Mouse (Mus musculus) small intestine, adult 2 months (tissue): Measurements from ENCODE around the gene Mdfic. TPM values are rescaled to one million over a fixed set of nuclear protein-coding genes. Genes with fewer than 3 reads are reported as not detected.

Source experiments
- H3K27ac ChIP-seq: fragments of 200-500 bp; 2 replicates; pipeline ENCODE4 v1.5.1; 2012; ENCODE audit warnings: low read depth, low read length, control low read depth, inconsistent platforms; ENCODE audit not compliant: insufficient read depth
- H3K27me3 ChIP-seq: fragments of 200-500 bp; 2 replicates; pipeline ENCODE4 v1.6.1; 2012; ENCODE audit warnings: mild to moderate bottlenecking, moderate library complexity, low read length, inconsistent platforms; ENCODE audit not compliant: control insufficient read depth, insufficient read depth
- H3K36me3 ChIP-seq: fragments of 200-500 bp; 2 replicates; pipeline ENCODE4 v1.6.1; 2012; ENCODE audit warnings: mild to moderate bottlenecking, low read length, control low read depth, inconsistent platforms; ENCODE audit not compliant: control insufficient read depth, insufficient read depth
- H3K4me1 ChIP-seq: fragments of 200-500 bp; 2 replicates; pipeline ENCODE4 v1.6.1; 2012; ENCODE audit warnings: low read length, inconsistent platforms, mixed read lengths; ENCODE audit not compliant: control insufficient read depth, insufficient read depth, insufficient read length
- H3K4me3 ChIP-seq: fragments of 200-500 bp; 2 replicates; pipeline ENCODE4 v1.5.1; 2012; ENCODE audit warnings: low read depth, mild to moderate bottlenecking, control low read depth, inconsistent platforms, low read length, moderate library complexity
- CTCF ChIP-seq: fragments of 200-500 bp; IDR thresholded peaks from 2 replicates; pipeline ENCODE4 v1.5.1; 2012; ENCODE audit warnings: low read depth, mild to moderate bottlenecking, control low read depth, inconsistent platforms, low read length, moderate library complexity, mixed read lengths; ENCODE audit not compliant: insufficient replicate concordance, insufficient read length; ENCODE audit errors: extremely low read depth
- POLR2A ChIP-seq: fragments of 200-500 bp; IDR thresholded peaks from 2 replicates; pipeline ENCODE4 v1.6.1; 2012; ENCODE audit warnings: low read depth, mild to moderate bottlenecking, control low read depth, inconsistent platforms, low read length, moderate library complexity
- WGBS: fragments of 180-500 bp; shearing (Covaris S2); methylation state at CpG from one replicate; pipeline ENCODE4 v1.1.7; 2018; 5-methylcytosine and 5-hydroxymethylcytosine counted together
- polyA plus RNA-seq: library from polyadenylated mRNA; depleted of rRNA; stranded (reverse); fragments of >200 nt; gene quantifications from 2 replicates; pipeline ENCODE4 v1.2.3, GENCODE M21; 2012

Mdfic gene
- polyA plus RNA-seq, 1 experiment, result 2.9 TPM

DNA sequence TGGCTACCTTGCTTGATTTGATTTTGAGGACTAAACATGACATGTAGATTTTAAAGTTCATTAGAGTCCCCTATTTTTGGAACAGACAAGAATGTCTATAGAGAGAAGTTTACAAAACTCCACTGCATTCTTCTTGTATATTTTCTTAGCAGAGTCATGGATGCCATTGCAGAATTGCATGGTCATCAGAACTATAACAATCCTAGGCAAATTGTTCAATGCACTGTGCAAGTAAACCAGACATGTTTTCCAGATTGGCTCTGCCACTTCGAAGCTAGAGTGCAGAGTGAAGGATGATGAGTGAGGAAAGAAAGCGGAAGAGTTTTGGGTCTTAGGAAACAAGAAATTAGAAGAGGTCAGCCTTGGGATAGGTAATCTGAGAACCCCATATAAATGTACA lies 120.0 kb downstream of the Mdfic start:
- Histone ChIP-seq H3K27ac (no peak overlapping the region), H3K27me3 (no peaks in the 10 kb centered on the region), H3K4me1 (no peaks in the 10 kb centered on the region), H3K36me3 (no peaks in the 10 kb centered on the region), H3K4me3 (no peak overlapping the region)
- TF ChIP-seq POLR2A (no peak), CTCF (no peak)
- 77% methylated on average over 2 of the region's 2 CpGs for WGBS

DNA sequence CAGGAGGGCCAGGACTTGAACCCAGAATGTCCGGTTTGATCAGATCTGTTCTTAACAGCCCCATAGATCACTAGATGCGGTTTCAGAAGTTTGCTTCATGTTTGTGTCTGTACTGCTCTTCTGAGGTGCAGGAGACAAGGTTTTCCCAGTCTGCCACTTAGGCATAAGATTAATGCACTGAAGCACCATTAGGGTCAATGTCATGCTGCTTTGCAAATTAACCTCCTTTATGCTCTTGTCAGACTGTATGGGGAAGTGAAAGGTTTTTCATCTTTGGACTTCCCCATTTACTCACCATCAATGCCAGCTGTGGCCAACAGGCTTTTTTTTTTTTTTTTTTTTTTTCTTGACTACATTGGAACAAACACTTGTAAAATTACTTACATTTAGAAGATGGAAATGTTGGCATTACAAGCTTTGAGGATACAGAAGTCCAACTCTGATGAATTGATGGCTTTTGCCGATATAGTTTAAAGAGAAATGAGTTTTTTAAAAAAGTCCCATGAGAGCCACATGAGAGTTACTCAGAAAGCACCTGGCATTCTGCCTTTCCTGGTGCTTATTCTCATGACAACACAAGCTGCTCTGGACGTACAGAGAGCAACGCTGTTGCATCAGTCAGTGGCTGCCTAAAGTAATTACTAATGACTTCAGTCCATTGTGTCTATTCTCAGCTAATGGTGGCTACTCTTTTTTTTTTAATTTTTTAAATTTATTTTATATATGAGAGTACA lies 121.2 kb downstream of the Mdfic start:
- 79% methylated on average over 5 of the region's 5 CpGs for WGBS
- Histone ChIP-seq H3K27ac (no peak overlapping the region), H3K27me3 (no peaks in the 10 kb centered on the region), H3K36me3 (no peaks in the 10 kb centered on the region), H3K4me1 (no peaks in the 10 kb centered on the region), H3K4me3 (no peak overlapping the region)
- no peak for TF ChIP-seq CTCF
- TF ChIP-seq POLR2A, result no peak

DNA sequence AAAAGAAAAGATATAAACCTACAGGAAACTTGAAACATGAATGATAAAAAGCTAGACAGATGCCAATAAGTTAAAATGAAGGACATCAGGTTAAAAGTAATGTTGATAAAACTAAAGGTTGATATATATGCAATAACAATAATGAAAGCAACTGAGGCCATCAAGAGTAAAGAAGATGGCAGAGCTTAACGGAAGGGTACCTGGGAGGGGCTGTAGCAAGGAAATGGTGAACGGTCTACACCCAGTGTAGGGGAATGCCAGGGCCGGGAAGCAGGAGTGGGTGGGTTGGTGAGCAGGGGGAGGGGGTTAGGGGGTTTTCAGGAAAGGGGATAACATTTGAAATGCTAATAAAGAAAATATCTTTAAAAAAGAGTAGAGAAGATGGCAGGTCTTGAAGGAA lies 122.8 kb downstream of the Mdfic start:
- Histone ChIP-seq H3K27ac (no peak overlapping the region), H3K4me3 (no peak overlapping the region), H3K27me3 (no peaks in the 10 kb centered on the region), H3K36me3 (no peaks in the 10 kb centered on the region), H3K4me1 (no peaks in the 10 kb centered on the region)
- 91% methylated on average over 3 of the region's 3 CpGs for WGBS
- TF ChIP-seq CTCF (no peak), POLR2A (no peak)

DNA sequence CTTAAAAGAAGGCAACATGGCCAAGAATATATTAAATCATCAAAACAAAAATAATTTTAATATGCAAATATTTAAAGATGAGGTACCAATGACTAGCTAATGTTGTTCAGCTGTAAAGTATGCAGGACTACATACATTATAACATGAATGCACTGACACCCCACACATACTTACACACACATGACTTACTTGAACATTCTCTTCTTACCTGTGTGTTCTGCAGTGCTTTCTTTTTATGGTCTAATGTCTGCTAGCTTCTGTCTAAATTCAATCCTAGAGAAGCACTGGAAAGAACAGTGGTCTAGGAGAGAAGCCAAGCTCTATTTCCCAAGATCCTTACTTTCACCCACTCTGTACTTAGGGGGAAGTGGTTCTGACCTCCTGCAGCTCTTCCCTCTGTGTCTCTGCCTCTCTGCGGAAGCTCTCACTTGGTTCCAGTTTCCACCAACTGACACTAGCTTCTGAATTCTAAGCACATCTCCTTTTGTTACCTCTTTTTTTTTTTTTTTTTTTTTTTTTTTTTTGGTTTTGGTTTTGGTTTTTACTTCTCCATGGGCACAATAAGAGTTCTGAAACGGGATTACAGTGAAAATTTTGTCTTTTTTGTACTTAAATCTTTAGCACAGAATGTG lies 125.4 kb downstream of the Mdfic start:
- H3K4me1 ChIP-seq, result no peaks in the 10 kb centered on the region
- H3K27ac ChIP-seq, result no peak overlapping the region
- no peaks in the 10 kb centered on the region for H3K36me3 ChIP-seq
- 53% methylated on average over 2 of the region's 2 CpGs for WGBS
- H3K27me3 ChIP-seq, result no peaks in the 10 kb centered on the region
- TF ChIP-seq POLR2A, result no peak
- H3K4me3 ChIP-seq, result no peak overlapping the region
